Mouse (Mus musculus): ENCODE measurements around the gene Dennd2c.
"Not testable (repeated sequence)": the region's sequence is repeated elsewhere in the genome, so short reads cannot be mapped to it uniquely, and the experiment has no call there.

The Dennd2c gene

GRCm38 (mm10) chr3:103112216-103112615 lies 9.8 kb downstream of the Dennd2c start:
- DNase-seq (ENCODE audit: low spot score), result no peak

DNA sequence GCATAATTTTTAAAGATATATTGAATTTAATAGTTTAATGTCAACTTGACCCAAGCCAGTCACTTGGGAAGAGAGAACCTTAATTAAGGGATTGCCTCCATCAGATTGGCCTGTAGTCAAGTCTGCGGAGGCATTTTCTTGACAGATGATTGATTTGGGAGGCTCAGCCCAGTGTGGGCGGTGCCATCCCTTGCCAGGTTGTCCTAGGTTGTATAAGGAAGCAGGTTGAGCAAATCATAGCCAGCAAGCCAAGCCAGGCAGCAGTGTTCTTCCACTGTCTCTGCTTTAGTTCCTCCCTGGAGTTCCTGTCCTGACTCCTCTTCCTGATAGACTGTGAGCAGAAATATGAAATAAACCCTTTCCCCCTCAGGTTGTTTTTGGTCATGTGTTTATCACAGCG lies 21.2 kb downstream of the Dennd2c start:
- no peak for DNase-seq (ENCODE audit: low spot score)

GRCm38 (mm10) chr3:103126138-103126537 lies 23.7 kb downstream of the Dennd2c start:
- no peak for DNase-seq (ENCODE audit: low spot score)

- DNase-seq (ENCODE audit: low spot score), result no peak
Measured at GRCm38 (mm10) chr3:103127177-103127576, 24.8 kb downstream of the Dennd2c start.

- no peak for DNase-seq (ENCODE audit: low spot score)
Measured at GRCm38 (mm10) chr3:103127721-103128120, 25.3 kb downstream of the Dennd2c start.

DNA sequence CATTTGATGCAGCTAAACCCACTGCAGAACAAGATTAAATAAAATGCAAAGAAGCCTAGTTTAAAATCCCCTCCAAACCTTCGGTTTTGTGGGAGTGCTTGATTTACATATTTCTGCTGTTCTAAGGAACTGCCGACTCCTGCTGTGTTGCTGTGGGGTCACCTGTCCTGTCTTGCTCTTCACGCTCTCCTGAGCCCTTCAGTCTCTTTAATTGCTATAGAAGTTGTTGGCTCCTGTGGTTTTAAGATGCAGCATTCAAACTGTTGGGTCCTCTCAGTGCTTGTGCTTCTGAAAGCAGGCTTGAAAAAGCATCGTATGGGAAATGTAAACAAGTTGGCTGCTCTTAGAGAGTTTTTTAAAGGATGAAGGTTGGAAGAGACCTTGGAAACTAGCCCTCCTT lies 25.8 kb downstream of the Dennd2c start:
- DNase-seq (ENCODE audit: low spot score), result no peak

- DNase-seq (ENCODE audit: low spot score), result no peak
Measured at GRCm38 (mm10) chr3:103129367-103130159, 27.2 kb downstream of the Dennd2c start.

DNA sequence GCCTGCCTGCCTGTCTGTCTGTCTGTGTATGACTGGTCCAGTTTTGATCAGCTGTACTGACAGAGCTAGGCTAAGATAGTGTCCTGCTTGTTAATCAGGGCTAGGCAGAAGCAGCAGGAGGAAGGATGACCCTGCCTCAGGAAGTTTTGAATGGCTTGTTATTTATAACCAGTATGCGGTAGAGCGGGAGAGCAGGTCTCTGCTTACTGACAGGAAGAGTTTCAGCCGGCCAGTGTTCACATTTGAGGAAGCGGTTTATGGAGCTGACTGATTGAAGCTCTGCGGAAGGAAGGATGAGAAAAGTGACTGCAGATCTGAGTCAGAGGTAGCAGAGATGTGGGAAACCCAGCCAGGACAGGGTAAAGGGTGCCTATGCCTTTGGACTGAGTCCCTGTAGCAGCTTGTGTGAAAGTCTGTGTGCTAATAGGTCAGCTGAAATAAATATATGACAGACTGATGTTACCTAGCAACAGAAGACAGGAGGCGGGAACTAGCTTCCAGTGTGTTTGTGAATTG lies 27.9 kb downstream of the Dennd2c start:
- DNase-seq (ENCODE audit: low spot score), result peak; percentile 54

DNA sequence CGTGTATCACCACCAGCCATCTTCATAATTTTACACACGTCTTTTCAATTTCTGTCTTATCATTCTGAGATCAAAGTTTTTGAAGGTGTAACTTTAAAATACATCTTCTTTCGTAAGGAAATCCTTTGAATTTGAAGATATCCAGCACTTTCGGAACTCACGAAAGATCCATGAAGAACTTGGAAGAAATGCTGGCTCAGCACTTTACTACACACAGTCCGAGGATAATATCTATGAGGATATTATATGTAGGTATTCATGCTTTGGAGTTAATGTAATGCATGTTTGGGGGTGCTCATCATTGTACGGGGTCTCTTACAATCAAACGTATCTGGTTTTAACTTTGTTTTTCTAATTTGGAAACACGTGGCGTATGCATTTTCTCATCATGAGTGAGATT lies 30.7 kb downstream of the Dennd2c start:
- no peak for DNase-seq (ENCODE audit: low spot score)

- no peak for DNase-seq (ENCODE audit: low spot score)
Measured at GRCm38 (mm10) chr3:103136414-103137077, 34.1 kb downstream of the Dennd2c start.

DNA sequence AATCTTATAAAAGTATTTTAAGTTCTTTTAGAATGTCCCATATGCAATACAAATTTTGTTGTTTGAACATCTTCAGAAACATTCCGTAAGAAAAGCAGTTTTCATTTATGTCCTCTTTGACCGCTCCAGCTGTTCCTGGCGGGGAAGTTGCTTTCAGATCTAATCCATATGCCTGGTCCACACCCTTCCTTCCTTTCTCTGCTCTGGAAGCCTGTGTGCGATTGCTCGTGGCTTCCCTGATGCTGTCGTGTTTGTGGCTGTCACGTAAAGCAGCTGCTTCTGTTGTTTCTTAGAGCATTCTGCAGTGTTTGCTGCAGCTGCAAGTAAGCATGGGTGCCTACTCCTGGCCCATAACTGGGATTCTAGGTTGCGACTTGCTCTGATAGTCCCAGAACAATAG lies 36.6 kb downstream of the Dennd2c start:
- DNase-seq (ENCODE audit: low spot score), result no peak

GRCm38 (mm10) chr3:103140095-103140838 lies 37.9 kb downstream of the Dennd2c start:
- DNase-seq (ENCODE audit: low spot score), result not testable (repeated sequence)

- no peak for DNase-seq (ENCODE audit: low spot score)
Measured at GRCm38 (mm10) chr3:103141287-103141686, 38.9 kb downstream of the Dennd2c start.

DNA sequence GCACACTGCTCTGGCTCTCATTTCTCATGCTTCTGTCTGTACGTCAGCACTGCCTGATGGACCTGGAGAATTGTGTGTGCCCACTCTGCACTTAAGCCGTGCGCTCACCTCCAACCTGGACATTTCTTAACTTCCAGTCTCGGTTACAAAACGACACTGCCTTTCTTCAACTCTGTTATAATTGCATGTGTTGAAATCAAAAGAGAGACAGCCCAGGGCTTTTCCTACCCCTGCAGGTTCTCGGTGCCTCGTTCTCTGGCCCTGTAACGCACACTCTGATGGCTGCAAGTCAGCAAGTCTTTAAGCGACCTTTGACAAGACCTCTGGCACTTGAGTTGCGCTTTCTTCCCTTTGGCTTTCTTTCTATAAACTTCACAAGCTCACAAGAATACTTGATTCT lies 40.0 kb downstream of the Dennd2c start:
- DNase-seq (ENCODE audit: low spot score), result no peak

DNA sequence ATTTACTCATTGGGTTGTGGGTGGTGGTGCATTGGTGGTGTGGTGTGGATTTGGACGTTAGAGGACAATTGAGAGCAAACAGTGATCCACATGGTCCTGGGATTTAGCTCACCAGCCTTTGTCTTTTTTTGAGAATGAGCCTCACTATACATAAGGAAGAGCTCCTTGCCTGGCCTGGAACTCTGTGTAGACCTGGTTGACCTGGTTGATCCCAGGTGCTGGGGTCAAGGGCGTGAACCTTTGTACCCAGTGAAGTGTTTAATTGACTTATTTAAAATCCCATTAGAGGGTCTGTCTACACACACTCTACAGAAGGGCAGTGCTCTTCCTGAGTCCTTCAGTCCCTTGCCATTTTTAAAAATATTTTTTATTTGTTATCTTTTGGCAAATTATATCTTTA lies 42.9 kb downstream of the Dennd2c start:
- DNase-seq (ENCODE audit: low spot score), result no peak

GRCm38 (mm10) chr3:103145791-103146190 lies 43.4 kb downstream of the Dennd2c start:
- DNase-seq (ENCODE audit: low spot score), result no peak

- DNase-seq (ENCODE audit: low spot score), result no peak
Measured at GRCm38 (mm10) chr3:103146330-103147166, 44.1 kb downstream of the Dennd2c start.

- no peak for DNase-seq (ENCODE audit: low spot score)
Measured at GRCm38 (mm10) chr3:103147775-103148174, 45.4 kb downstream of the Dennd2c start.

GRCm38 (mm10) chr3:103148941-103149340 lies 46.5 kb downstream of the Dennd2c start:
- no peak for DNase-seq (ENCODE audit: low spot score)

- DNase-seq (ENCODE audit: low spot score), result peak; percentile 13
Measured at GRCm38 (mm10) chr3:103153761-103154160, 51.4 kb downstream of the Dennd2c start.

- no peak for DNase-seq (ENCODE audit: low spot score)
Measured at GRCm38 (mm10) chr3:103159232-103159900, 57.0 kb downstream of the Dennd2c start.
